Mouse (Mus musculus) erythroblast, embryonic 14.5 days (primary cell): ENCODE data around the gene Card14. TPM values are rescaled to one million over a fixed set of nuclear protein-coding genes. Genes with fewer than 3 reads are reported as not detected.
"Not testable (repeated sequence)": the region's sequence is repeated elsewhere in the genome, so short reads cannot be mapped to it uniquely, and the experiment has no call there.

Experiments used
- H3K27me3 ChIP-seq: 2 replicates; pipeline ENCODE4 v1.6.1; 2012; ENCODE audit warnings: inconsistent platforms; ENCODE audit not compliant: control insufficient read depth
- H3K36me3 ChIP-seq: 2 replicates; pipeline ENCODE4 v1.6.1; 2012; ENCODE audit warnings: mild to moderate bottlenecking, inconsistent platforms; ENCODE audit not compliant: control insufficient read depth
- H3K4me1 ChIP-seq: 2 replicates; pipeline ENCODE4 v1.6.1; 2012; ENCODE audit warnings: inconsistent platforms; ENCODE audit not compliant: control insufficient read depth
- H3K4me3 ChIP-seq: replicated peaks from 2 replicates; pipeline ENCODE3; 2012; ENCODE audit warnings: moderate library complexity, mild to moderate bottlenecking, inconsistent platforms
- H3K9me3 ChIP-seq: 2 replicates; pipeline ENCODE4 v1.6.1; 2012; ENCODE audit warnings: low read length, inconsistent platforms, mixed read lengths; ENCODE audit not compliant: control insufficient read depth
- GATA1 ChIP-seq: IDR thresholded peaks from 2 replicates; pipeline ENCODE4 v1.6.1; 2012; ENCODE audit warnings: low read length, inconsistent platforms, mixed read lengths
- TAL1 ChIP-seq: IDR thresholded peaks from 3 replicates; pipeline ENCODE4 v1.6.1; 2012; ENCODE audit warnings: low read length, inconsistent platforms, mixed read lengths
- polyA plus RNA-seq: library from polyadenylated mRNA; stranded (reverse); fragments of >175 nt; gene quantifications from 2 replicates; pipeline ENCODE4 v1.2.3, GENCODE M21; 2012

Card14 gene
- polyA plus RNA-seq, 1 experiment, result 0.01 TPM

DNA sequence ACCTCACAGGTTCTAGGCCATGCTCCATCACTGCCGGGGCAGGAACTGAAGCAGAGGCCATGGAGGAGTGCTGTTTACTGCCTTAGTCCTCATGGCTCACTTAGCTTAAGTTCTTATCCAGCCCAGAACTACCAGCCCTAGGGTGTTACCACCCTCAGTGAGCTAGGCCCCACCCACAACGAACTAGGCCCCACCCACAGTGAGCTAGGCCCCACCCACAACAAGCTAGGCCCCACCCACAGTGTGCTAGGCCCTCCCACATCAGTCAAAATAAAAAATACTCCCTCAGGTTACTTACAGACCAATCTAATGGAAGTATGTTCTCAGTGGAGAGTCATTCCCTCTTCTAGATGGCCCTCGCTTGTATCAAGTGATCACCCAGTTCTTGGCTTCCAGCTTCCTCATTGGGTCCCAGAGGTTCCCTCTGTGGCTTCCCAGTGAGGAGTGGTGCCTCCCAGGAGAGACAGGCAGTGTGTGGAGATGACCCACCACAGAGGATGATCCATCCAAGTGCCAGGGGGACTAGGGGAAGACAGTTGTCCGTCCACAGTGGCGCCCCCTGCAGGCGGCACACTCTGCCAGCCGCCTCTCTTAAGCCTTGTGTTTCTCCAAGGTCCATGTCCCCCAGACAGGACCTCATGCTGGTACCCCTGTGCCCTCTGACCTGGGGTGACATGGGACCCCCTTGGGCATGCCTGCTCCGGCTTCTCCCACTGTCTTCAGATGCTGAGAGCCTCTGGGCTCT lies 34.2 kb upstream of the Card14 start:
- TF ChIP-seq GATA1 (no peak), TAL1 (no peak)
- Histone ChIP-seq H3K9me3 (no peaks in the 10 kb centered on the region), H3K27me3 (no peaks in the 10 kb centered on the region), H3K36me3 (peaks cover 50% of the 10 kb centered on the region), H3K4me1 (peaks cover 23% of the 10 kb centered on the region), H3K4me3 (no peak overlapping the region)

DNA sequence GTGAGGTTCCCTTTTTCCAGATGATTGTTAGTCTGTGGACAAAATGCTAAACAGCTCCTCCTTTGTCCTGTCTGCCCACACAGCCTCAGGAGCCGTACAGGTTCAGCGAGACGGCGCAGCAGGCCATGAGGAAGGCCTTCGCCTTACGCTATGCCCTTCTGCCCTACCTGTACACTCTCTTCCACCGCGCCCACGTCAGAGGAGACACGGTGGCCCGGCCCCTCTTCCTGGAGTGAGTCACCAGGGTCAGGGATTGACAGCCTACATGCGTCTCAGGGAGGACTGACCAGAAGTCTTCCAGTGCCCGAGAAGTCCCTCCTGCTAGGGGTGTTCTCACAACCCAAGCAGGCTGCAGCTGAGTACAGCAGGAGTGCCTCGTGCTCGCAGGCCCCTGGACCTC lies 26.5 kb upstream of the Card14 start:
- Histone ChIP-seq H3K36me3 (peaks cover 56% of the 10 kb centered on the region), H3K4me1 (no peaks in the 10 kb centered on the region), H3K27me3 (no peaks in the 10 kb centered on the region), H3K4me3 (no peak overlapping the region), H3K9me3 (no peaks in the 10 kb centered on the region)
- TF ChIP-seq GATA1, result no peak
- TF ChIP-seq TAL1, result no peak

DNA sequence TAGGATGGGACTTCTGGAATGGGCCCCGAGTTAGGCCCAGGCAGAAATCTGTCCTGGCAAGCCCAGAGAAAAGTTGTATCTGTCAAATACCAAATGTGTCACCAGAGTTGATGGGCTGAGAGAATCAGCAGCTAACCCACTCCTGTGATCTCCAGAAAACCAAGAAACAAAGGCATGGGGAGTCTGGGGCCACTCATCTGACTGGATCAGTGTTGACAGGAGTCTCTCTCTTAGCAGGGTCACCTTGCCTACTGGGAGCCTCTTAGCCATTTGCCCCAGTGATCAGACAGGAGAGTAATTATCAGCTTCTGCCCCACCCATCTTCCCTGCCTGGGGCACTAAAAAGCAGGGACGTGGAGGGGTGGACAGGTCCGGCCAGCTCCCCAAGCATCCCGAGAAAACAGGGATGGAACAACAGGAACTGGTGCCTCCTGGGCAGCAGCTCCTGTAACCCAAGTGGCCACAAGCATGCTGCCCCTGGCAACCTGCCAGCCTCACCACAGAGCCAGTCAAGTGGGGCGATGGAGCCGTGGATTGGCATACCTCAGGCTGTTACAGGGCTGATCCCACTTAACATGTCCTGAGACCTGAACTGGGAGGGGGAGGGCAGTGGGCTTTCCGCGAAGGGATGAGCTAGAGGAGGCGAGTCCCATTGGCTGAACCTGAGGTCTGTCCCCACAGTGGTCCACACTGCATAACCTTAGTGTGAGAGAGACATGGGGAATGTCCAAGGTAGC lies 21.6 kb upstream of the Card14 start:
- no peak for TF ChIP-seq TAL1
- TF ChIP-seq GATA1, result no peak
- Histone ChIP-seq H3K36me3 (peaks cover 83% of the 10 kb centered on the region), H3K4me3 (no peak overlapping the region), H3K4me1 (no peaks in the 10 kb centered on the region), H3K27me3 (no peaks in the 10 kb centered on the region), H3K9me3 (no peaks in the 10 kb centered on the region; the same call in 1 of the 2 replicates)

DNA sequence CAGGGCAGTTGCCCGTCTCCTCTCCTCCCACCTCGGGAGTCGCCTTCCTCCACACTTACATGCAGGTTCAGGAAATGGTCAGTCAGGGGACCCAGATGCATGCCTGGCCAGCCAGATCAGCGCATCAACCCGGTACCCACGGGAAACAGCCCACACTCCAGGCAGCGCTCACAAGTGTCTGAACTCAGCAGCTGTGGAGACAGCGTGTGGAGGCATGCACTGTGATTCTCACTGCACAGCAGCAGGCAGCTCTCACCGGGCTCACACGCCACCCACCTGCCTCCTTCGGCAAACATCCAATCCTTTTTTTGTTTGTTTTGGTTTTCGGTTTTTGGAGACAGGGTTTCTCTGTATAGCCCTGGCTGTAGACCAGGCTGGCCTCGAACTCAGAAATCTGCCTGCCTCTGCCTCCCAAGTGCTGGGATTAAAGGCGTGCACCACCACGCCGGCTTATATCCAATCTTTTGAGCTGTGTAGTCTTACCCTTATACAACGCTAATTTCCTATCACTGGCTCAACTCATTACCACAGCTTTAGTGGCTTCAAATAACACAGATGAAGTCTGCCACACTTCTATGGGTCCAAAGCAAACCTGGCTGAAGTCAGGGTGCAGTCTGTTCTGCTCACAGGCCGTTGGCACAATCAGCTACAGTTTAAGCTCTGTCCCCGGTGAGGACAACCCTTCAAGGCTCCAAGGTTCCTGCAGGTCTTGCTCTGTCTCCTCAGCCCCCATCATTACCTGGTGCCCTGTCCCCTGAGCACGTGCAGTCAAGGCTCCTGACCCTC lies 20.2 kb upstream of the Card14 start:
- Histone ChIP-seq H3K4me1 (no peaks in the 10 kb centered on the region), H3K4me3 (no peak overlapping the region), H3K36me3 (peaks cover 88% of the 10 kb centered on the region)

DNA sequence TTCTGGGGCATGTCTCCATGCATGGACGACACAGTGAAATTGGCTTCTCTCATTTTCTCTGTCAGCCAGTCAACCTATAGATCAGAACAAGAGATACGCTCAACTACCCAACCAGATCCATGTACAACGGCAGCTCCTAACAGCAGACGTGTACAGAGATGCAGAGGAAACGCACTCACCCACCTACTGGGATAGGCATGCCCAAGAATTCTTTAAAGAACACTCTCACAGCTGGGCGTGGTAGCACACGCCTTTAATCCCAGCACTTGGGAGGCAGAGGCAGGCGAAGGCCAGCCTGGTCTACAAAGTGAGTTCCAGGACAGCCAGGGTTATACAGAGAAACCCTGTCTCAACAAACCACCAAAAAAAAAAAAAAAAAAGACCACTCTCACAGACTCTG lies 14.7 kb upstream of the Card14 start:
- H3K36me3 ChIP-seq, result peaks cover 98% of the 10 kb centered on the region
- not testable (repeated sequence) for H3K9me3 ChIP-seq, H3K27me3 ChIP-seq, H3K4me3 ChIP-seq, H3K4me1 ChIP-seq

More for the DNA sequence above, 20.2 kb upstream of the Card14 start:
- Histone ChIP-seq H3K27me3 (no peaks in the 10 kb centered on the region), H3K9me3 (no peaks in the 10 kb centered on the region; the same call in 1 of the 2 replicates)
- TF ChIP-seq TAL1 (no peak), GATA1 (no peak)

DNA sequence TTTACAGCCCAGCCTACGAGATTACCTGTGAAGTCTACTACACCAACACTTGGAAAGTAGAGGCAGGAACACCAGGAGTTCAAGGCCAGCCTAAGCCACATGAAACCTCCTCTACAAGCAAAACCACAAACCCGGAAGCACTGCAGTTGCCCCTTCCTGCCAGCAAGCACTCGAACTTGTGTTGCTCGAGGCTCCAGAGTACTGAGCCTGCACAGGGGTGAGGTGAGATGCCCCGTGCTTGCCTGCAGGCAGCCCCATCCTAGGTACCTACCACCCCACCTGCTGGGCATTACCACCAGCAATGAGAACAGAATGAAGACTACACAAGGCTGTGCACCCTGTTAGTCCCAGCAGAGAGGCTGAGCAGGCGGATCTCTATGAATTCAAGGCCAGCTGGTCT lies 9.6 kb upstream of the Card14 start:
- Histone ChIP-seq H3K9me3 (no peaks in the 10 kb centered on the region), H3K4me3 (peak overlapping the region; percentile 73), H3K27me3 (peaks cover 14% of the 10 kb centered on the region), H3K36me3 (peaks cover 53% of the 10 kb centered on the region), H3K4me1 (peaks cover 27% of the 10 kb centered on the region)
- TF ChIP-seq TAL1, result no peak
- TF ChIP-seq GATA1, result no peak

DNA sequence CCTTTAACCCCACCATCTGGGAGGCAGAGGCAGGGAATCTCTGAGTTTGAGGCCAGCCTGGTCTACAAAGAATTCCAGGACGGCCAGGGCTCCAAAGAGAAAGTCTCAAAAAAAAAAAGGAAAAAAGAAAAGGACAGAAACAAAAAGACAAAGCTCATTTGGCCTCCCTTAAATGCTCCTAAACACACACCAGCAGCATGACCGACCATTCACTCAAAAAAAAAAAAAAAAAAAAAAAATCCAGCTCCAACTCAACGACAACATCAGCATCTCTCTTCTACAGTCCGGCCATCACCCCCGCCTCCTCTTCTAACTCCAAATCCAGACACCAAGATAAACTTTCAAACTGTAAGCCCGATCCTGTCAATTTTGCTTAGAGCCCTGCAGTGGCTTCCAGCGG lies 8.7 kb upstream of the Card14 start:
- Histone ChIP-seq H3K9me3 (no peaks in the 10 kb centered on the region), H3K4me3 (peak overlapping the region; percentile 73), H3K27me3 (peaks cover 23% of the 10 kb centered on the region), H3K4me1 (peaks cover 27% of the 10 kb centered on the region), H3K36me3 (peaks cover 44% of the 10 kb centered on the region)
- TF ChIP-seq TAL1 (no peak), GATA1 (no peak)

DNA sequence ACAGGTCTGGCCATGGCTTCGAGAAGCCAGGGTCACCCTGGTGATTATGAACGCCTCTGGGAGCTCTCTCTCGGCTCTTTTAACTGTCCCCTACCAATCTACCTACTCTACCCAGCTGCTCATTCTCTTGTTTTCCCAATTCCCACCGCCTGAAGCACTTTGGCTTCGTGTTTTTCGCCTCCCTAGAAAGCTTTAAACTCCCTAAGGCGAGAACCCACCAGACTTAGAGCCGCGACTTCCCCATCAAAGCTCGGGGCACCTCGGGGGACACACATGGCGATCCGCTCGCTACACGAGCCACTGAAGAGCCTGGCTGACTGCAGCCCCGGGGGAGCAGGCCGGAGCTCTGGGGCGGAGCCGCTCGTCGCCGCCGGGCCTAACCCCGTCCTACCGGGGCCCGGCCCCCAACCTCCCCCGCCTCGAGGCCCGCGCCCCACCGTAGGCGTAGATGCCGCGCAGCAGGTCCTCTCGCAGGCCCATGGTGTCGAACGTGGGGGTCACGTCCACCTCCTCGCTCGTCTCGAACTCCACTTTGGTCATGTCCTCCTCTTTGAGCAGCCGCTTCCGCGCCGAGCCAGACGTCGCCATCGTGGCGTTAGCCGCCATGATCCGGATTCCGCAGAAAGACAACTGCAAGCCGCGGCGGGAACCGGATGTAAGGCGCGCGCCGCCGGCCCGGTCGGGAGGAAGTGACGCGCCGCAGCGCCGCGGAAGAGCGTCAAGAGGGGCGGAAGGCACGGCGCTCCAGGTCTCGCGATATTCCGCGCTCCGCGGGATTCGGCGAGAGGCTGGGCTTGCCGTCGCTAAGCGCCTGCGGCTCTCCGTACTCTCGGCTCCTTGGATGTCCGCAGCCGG lies 8.0 kb upstream of the Card14 start, which contains the start of gene Eif4a3:
Eif4a3 (minus strand) TSS at position 699 of the 855 bp plus-strand sequence.
- Histone ChIP-seq H3K27me3 (peaks cover 26% of the 10 kb centered on the region), H3K4me1 (peaks cover 27% of the 10 kb centered on the region), H3K4me3 (peak within 1 kb of the TSS; percentile 73), H3K9me3 (no peaks in the 10 kb centered on the region), H3K36me3 (peaks cover 37% of the 10 kb centered on the region)
- no peak for TF ChIP-seq GATA1
- TF ChIP-seq TAL1, result no peak
